Mouse (Mus musculus) intestine, embryonic 15.5 days (tissue): ENCODE measurements at regions not wholly inside any gene's neighbourhood (a gene's known extent, or its start where the extent isn't known, plus 50 kb on each side); places are given as distances from the start of the nearest gene placed in this dataset.

Experiments used
- ATAC-seq: fragments of 200-750 bp; cut with Nextera tagmentation; 2 replicates; pipeline ENCODE4 v1.8.0; 2017; ENCODE audit warnings: moderate TSS enrichment, moderate library complexity
- H3K27ac ChIP-seq: fragments of 300-500 bp; sonication (generic); 2 replicates; pipeline ENCODE4 v1.5.1; 2015; ENCODE audit warnings: mild to moderate bottlenecking, inconsistent platforms
- H3K27me3 ChIP-seq: fragments of 300-500 bp; sonication (generic); replicated peaks from 2 replicates; pipeline ENCODE4 v1.6.1; 2015; ENCODE audit warnings: inconsistent platforms
- H3K36me3 ChIP-seq: fragments of 300-500 bp; sonication (generic); 2 replicates; pipeline ENCODE4 v1.6.1; 2015; ENCODE audit warnings: inconsistent platforms
- H3K4me1 ChIP-seq: fragments of 300-500 bp; sonication (generic); replicated peaks from 2 replicates; pipeline ENCODE4 v1.6.1; 2015; ENCODE audit warnings: inconsistent platforms
- H3K4me2 ChIP-seq: fragments of 300-500 bp; sonication (generic); replicated peaks from 2 replicates; pipeline ENCODE4 v1.6.1; 2015; ENCODE audit warnings: mild to moderate bottlenecking, inconsistent platforms
- H3K4me3 ChIP-seq: fragments of 300-500 bp; sonication (generic); replicated peaks from 2 replicates; pipeline ENCODE4 v1.5.1; 2015; ENCODE audit warnings: inconsistent platforms
- H3K9ac ChIP-seq: fragments of 300-500 bp; sonication (generic); 2 replicates; pipeline ENCODE4 v1.6.1; 2015; ENCODE audit warnings: inconsistent platforms
- H3K9me3 ChIP-seq: fragments of 300-500 bp; sonication (generic); 2 replicates; pipeline ENCODE4 v1.6.1; 2016; ENCODE audit warnings: inconsistent platforms
- WGBS: fragments of 180-500 bp; shearing (Covaris S2); methylation state at CpG from one replicate; pipeline ENCODE4 v1.1.7; 2015; 5-methylcytosine and 5-hydroxymethylcytosine counted together

DNA sequence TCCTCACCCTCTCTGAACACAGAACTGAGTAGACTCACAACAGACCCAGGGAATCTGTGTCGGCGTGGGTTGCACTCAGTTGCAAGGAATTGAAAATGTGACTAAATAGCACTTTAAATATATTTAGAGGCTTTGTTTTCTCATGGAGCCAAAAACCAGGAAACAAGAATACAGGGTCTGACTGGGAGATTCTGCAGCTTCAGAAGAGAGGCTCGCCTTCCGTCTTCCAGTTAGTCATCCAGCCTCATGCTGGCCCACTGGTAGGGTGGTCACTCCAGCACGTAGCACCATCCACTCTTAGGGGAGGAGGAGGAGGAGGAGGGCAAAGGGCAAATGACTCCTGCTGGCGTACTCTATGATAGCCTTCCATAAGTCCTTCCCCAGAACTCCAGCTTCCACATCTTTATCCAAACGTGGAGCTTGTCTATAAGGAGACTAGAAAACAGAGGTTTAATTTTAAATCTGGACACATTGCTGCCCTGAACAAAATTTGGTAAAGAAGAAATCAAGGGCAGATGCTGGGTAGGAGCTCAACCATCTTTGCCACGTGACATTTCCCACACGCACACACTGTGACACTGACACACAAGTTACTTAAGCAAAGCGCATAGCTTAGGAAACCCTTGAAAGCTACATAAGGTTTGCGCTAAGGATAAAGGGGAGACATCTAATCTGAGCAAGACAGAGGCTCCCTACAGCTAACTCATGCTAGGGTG lies 60.8 kb downstream of the Mis18a start:
- no peak for ATAC-seq
- whole genome bisulfite sequencing: 84% methylated on average over 11 of the region's 11 CpGs
- Histone ChIP-seq H3K4me3 (no peak overlapping the region), H3K36me3 (no peaks in the 10 kb centered on the region), H3K4me1 (no peaks in the 10 kb centered on the region), H3K9ac (no peak overlapping the region), H3K27me3 (no peaks in the 10 kb centered on the region), H3K4me2 (no peak overlapping the region), H3K27ac (no peak overlapping the region), H3K9me3 (no peaks in the 10 kb centered on the region)

DNA sequence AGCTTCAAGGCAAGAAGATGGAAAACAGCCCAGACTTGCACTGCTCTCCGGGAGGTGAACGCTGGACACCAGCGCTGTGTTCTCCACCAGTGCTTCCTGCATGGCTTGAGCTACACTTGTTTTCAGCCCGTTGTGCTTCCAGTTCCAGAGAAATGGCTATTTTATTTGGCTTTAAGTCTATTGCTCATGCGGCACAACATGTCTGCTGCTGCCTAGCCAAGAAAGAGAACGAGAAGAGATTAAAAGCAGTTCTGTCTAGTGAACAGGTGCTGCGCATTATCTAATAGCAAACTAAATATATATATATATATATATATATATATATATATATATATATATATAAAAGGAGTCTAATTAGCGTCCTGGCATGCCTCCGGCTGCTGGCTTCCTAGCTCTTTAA lies 63.1 kb downstream of the Mis18a start:
- Histone ChIP-seq H3K9me3 (no peaks in the 10 kb centered on the region), H3K36me3 (no peaks in the 10 kb centered on the region), H3K27ac (no peak overlapping the region), H3K4me1 (no peaks in the 10 kb centered on the region), H3K4me3 (no peak overlapping the region), H3K9ac (no peak overlapping the region), H3K27me3 (no peaks in the 10 kb centered on the region), H3K4me2 (no peak overlapping the region)
- whole genome bisulfite sequencing: 64% methylated on average over 9 of the region's 9 CpGs
- ATAC-seq: no peak

DNA sequence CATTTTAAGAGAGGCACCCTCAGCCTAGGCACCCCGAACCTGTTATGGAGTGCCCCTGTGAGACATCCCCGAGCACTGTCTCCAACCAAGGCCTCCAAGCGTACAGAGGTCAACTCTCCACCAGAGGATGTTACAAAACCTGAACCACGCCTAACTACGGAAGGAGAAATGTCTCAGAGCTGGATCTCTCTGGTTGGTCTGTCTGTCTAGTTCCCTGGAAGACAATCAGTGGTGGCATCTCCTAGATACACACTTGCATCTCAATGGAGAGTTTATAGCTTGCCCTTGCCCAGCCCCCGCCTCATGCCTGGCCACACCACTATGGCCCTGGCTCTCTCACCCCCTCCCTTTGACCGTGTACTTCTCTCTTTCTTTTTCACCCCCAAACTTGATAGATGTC lies 69.2 kb downstream of the Mis18a start:
- no peak overlapping the region for H3K4me2 ChIP-seq
- no peaks in the 10 kb centered on the region for H3K4me1 ChIP-seq
- H3K27ac ChIP-seq: no peak overlapping the region
- ATAC-seq: no peak
- H3K9me3 ChIP-seq: no peaks in the 10 kb centered on the region
- H3K4me3 ChIP-seq: no peak overlapping the region
- WGBS: 81% methylated on average over 7 of the region's 7 CpGs
- no peak overlapping the region for H3K9ac ChIP-seq
- H3K27me3 ChIP-seq: no peaks in the 10 kb centered on the region
- no peaks in the 10 kb centered on the region for H3K36me3 ChIP-seq

DNA sequence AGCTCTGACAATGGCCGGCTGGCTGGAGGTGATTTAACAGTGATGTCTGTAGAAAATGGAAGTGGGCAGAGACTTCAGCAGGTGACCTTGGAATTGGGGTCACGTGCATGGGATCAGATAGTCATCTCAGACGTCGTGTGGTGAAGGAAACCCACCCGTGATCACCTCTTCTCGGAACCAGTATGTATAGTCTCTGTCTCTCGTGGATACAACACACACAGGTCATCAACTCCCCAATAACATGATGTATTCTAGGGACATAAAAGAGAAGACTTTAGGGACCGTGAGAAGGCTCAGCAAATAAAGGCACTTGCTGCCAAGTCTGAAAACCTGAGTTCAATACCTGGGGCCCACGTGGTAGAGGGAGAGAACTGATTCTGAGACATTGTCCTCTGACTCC lies 70.2 kb downstream of the Mis18a start:
- Histone ChIP-seq H3K4me2 (no peak overlapping the region), H3K27ac (no peak overlapping the region), H3K4me1 (no peaks in the 10 kb centered on the region), H3K9me3 (no peaks in the 10 kb centered on the region), H3K27me3 (no peaks in the 10 kb centered on the region), H3K9ac (no peak overlapping the region), H3K4me3 (no peak overlapping the region), H3K36me3 (no peaks in the 10 kb centered on the region)
- ATAC-seq: no peak
- whole genome bisulfite sequencing: 52% methylated on average over 9 of the region's 9 CpGs

DNA sequence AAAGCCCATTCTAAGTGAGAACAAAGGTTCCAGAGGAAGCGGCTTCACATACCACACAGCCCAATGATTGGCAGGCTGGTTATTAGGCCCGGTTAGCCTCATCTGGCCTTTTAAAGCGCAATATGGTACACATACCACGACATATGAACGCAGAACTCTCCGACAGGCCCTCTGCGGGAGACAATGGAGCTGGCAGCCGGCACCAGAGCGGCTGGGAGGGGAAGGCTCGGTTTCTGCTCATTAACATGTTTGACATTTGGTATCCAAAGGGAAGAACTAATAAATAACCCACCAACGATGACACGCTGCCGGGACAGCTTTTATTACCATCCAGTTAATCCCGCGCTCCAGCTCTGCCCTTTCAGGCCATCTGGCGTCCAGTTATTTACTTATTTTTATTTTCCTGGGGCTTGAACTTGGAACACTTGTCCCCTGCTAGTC lies 70.6 kb downstream of the Mis18a start:
- Histone ChIP-seq H3K9me3 (no peaks in the 10 kb centered on the region), H3K9ac (no peak overlapping the region), H3K4me2 (no peak overlapping the region), H3K36me3 (no peaks in the 10 kb centered on the region), H3K4me1 (no peaks in the 10 kb centered on the region), H3K27me3 (no peaks in the 10 kb centered on the region), H3K4me3 (no peak overlapping the region), H3K27ac (no peak overlapping the region)
- no peak for ATAC-seq
- WGBS: 41% methylated on average over 16 of the region's 16 CpGs

DNA sequence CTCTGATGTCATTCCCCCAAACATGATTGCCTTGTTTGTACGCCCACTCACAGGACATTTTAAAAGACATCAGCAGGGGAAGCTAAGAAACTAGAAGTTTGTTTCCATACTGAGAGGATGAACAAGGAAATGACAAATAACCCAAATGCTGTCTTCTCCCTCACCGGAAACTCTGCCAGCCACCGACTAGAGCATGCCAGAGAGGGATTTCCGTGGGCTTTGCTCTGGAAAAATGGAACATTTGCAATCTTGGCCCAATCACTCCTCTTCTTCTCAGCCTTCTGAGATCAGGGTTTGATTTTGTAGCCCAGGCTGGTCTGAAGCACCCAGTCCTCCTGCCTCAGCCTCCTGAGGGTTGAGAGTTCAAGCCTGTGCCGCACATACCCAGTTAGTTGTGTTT lies 72.4 kb downstream of the Mis18a start:
- H3K27ac ChIP-seq: no peak overlapping the region
- H3K36me3 ChIP-seq: no peaks in the 10 kb centered on the region
- no peaks in the 10 kb centered on the region for H3K9me3 ChIP-seq
- no peak overlapping the region for H3K4me2 ChIP-seq
- ATAC-seq: no peak
- no peak overlapping the region for H3K4me3 ChIP-seq
- no peak overlapping the region for H3K9ac ChIP-seq
- H3K27me3 ChIP-seq: no peaks in the 10 kb centered on the region
- H3K4me1 ChIP-seq: no peaks in the 10 kb centered on the region
- WGBS: 92% methylated on average over 5 of the region's 5 CpGs

DNA sequence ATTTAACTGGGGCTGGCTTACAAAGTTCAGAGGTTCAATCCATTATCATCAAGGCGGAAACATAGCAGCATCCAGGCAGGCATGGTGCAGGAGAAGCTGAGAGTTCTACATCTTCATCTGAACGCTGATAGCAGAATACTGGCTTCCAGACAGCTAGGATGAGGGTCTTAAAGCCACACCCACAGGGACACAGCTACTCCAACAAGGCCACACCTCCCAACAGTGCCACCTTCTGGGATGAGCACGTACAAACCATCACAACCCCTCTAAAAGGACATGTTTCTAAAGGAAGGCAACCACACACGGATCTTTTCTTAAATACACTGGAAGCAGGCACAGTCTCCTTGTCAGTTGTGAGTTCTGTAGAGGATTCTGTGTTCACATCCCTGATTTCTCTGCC lies 74.4 kb downstream of the Mis18a start:
- Histone ChIP-seq H3K36me3 (no peaks in the 10 kb centered on the region), H3K9me3 (no peaks in the 10 kb centered on the region), H3K27ac (no peak overlapping the region), H3K9ac (no peak overlapping the region), H3K27me3 (no peaks in the 10 kb centered on the region), H3K4me2 (no peak overlapping the region), H3K4me1 (no peaks in the 10 kb centered on the region), H3K4me3 (no peak overlapping the region)
- WGBS: 60% methylated on average over 4 of the region's 4 CpGs
- ATAC-seq: no peak

DNA sequence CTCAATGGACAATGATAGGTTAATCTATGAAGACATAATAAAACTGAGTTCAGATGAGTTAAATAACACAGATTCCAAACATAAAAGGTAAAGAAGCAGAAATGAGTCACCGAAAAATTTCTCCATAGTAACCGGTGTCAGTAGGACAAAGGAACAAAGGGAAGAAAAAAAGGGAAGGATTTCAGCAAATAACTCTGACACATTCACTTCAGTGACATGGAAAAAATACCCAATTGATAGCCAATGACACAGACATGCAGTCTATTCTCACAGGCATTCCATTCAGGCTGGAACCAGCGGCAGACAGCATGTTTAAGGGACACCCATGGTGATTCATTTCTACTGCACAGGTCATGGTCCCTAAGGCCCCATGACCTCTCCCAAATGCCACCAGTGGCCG lies 79.0 kb downstream of the Mis18a start:
- H3K4me3 ChIP-seq: no peak overlapping the region
- H3K27ac ChIP-seq: no peak overlapping the region
- ATAC-seq: no peak
- no peaks in the 10 kb centered on the region for H3K4me1 ChIP-seq
- H3K27me3 ChIP-seq: no peaks in the 10 kb centered on the region
- H3K36me3 ChIP-seq: no peaks in the 10 kb centered on the region
- H3K9me3 ChIP-seq: no peaks in the 10 kb centered on the region
- no peak overlapping the region for H3K9ac ChIP-seq
- no peak overlapping the region for H3K4me2 ChIP-seq
- WGBS: 78% methylated on average over 4 of the region's 4 CpGs

DNA sequence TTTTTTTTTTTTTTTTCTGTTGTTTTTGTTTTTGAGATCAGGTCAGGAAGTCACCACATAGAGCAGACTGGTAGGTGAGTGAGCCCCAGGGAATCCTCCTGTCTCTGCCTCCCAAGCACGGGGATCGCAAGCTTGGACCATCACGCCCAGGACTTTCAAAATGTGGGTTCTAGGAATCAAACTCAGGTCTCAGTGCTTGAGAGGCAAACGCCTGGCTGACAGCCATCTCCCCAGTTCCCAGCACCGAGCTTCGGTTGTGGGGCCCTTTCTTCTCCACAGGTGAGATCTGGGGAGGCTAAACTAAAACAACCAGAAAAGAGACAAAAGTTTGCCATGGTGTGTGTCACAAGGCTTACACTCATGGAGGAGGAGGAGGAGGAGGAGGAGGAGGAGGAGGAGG lies 84.5 kb downstream of the Mis18a start:
- ATAC-seq: no peak
- no peak overlapping the region for H3K4me3 ChIP-seq
- WGBS: 86% methylated on average over 6 of the region's 6 CpGs
- no peaks in the 10 kb centered on the region for H3K27me3 ChIP-seq
- no peak overlapping the region for H3K4me2 ChIP-seq
- no peak overlapping the region for H3K9ac ChIP-seq
- H3K9me3 ChIP-seq: no peaks in the 10 kb centered on the region
- H3K4me1 ChIP-seq: no peaks in the 10 kb centered on the region
- no peak overlapping the region for H3K27ac ChIP-seq
- no peaks in the 10 kb centered on the region for H3K36me3 ChIP-seq

DNA sequence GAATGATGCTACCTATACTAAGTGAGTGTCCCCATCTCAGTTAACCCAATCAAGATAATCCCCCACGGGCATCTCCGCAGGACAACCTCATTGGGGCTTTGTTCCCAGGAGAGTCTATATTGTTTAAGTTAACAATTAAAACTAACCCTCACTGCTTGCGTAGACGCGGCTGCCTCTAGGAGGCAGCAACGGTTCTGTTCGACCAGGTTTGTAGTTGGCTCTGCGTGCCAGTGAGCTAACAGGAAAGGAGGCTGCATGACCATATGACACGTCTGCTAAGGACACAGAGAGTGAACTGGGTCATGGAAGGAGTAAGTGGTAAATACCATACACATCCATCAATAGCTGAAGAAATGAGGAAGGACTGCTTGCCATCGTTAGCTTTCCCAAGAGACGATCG lies 92.0 kb downstream of the Mis18a start:
- no peak overlapping the region for H3K27ac ChIP-seq
- WGBS: 36% methylated on average over 12 of the region's 12 CpGs

DNA sequence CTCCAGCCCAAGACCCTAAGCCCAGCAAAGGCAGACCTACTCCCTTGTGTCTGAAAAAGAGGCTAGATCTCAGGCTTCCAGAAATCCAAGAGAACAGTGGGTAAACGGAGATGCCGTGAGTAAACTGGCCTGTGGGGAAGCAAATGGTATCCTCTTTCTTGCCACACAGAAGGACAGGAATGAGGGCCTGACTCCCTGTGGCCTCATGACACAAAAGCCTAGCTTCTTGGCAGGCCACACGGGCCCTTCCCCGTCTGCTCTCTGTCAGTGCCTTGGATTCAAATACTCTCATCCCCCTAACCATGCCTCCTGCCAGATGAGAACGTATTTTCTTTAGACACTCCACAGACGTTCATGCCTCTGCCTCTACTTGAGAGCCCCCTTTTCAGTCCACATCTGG lies 97.2 kb downstream of the Mis18a start:
- ATAC-seq: peak; percentile 20; the same call in 1 of the 2 replicates
- peaks cover 31% of the 10 kb centered on the region for H3K4me1 ChIP-seq
- H3K9me3 ChIP-seq: no peaks in the 10 kb centered on the region
- no peak overlapping the region for H3K4me2 ChIP-seq
- no peak overlapping the region for H3K4me3 ChIP-seq
- no peaks in the 10 kb centered on the region for H3K36me3 ChIP-seq
- H3K27ac ChIP-seq: peak overlapping the region; percentile 85
- 37% methylated on average over 6 of the region's 6 CpGs for WGBS
- no peaks in the 10 kb centered on the region for H3K27me3 ChIP-seq
- no peak overlapping the region for H3K9ac ChIP-seq

More for the DNA sequence above, 92.0 kb downstream of the Mis18a start:
- ATAC-seq: no peak
- H3K9ac ChIP-seq: no peak overlapping the region
- no peaks in the 10 kb centered on the region for H3K9me3 ChIP-seq
- no peaks in the 10 kb centered on the region for H3K36me3 ChIP-seq
- no peak overlapping the region for H3K4me2 ChIP-seq
- peaks cover 6% of the 10 kb centered on the region for H3K4me1 ChIP-seq
- no peaks in the 10 kb centered on the region for H3K27me3 ChIP-seq
- H3K4me3 ChIP-seq: no peak overlapping the region

DNA sequence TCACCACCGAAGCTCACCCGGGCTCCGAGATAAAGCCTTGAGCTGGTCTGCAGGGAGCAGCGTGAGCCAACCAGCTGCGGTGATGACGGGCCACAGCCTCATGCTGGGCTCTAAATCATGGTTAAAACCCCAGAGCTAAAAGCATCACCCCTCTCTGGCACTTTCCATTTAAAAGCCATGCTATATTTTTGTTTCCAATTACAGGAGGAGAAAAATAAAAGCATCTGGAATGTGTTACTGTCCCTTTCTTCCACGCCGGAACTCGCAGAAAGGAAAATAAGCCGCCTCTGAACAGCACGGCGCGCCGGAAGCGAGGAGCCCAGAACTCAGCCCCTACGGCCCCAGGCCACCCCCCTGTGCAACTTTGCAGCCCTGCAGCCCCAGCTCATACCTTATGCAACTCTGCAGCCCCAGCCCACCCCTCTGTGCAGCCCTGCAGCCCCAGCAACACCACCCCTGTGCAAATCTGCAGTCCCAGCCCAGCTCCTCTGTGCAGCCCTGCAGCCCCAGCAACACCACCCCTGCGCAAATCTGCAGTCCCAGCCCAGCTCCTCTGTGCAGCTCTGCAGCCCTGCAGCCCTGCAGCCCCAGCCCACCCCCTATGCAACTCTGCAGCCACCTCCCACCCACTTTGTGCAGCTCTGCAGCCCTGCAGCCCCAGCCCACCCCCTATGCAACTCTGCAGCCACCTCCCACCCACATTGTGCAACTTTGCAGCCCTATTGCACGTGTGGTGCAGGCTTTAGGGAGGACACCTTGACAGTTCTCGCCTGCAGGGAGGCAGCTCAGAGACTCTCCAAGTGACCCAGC lies 97.9 kb downstream of the Mis18a start:
- Histone ChIP-seq H3K9me3 (no peaks in the 10 kb centered on the region), H3K9ac (no peak overlapping the region), H3K36me3 (no peaks in the 10 kb centered on the region), H3K4me2 (peak overlapping the region; percentile 26), H3K4me3 (no peak overlapping the region), H3K27ac (peak overlapping the region; percentile 85), H3K27me3 (no peaks in the 10 kb centered on the region), H3K4me1 (peaks cover 37% of the 10 kb centered on the region)
- 34% methylated on average over 19 of the region's 19 CpGs for WGBS
- ATAC-seq: peak; percentile 50
